Mouse (Mus musculus): ENCODE results near the gene Foxa1. TPM values are rescaled to one million over a fixed set of nuclear protein-coding genes. Genes with fewer than 3 reads are reported as not detected.
A peak's percentile ranks its signal among the peaks of the same experiment; 100 is the strongest.

The Foxa1 gene
- polyA plus RNA-seq, 1 experiment from 2014 or later = 0.61 TPM

DNA sequence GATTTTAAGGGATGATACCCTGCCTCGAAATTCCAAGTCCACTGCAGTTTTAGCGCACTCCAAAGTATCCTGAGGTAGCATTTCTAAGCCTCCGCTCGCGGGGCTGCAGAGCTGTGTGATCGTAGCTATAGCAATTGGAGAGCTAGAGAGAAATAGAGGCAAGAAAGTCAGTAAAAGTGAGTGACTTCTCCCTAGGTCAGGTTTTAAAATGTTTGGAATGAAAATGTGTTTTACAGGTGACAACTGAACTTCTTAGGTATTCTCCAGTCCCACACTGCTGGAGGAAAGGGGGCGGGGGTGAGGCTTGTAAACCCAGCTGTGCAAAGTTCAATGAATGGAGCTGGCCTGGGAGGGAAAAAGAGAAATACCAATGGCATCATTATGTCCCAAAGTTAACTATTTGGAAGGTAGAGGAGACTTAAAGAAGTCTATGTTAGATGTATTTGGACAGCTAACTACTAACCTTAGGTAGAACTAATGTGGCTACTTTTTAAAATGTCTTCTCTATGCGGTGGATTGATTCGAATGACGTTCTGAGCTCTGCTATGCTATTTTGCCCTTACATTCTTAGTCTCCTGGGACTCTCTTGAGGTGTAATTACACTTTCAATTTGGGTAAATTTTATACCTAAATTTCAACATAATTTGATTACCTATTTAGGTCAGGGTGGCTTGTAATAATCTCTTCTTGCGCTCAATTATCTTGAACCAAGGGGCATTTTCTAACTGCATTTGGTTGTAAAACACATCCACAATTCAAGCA lies 9.6 kb downstream of the Foxa1 start:
- WGBS = 2% methylated on average over 11 of the region's 11 CpGs
- H3K27ac ChIP-seq = no peak overlapping the region
- no peaks in the 10 kb centered on the region for H3K36me3 ChIP-seq (replicated peaks)
- peaks cover 100% of the 10 kb centered on the region for H3K27me3 ChIP-seq (ENCODE audit: poor library complexity, severe bottlenecking)
- no peaks in the 10 kb centered on the region for H3K9me3 ChIP-seq
- H3K4me1 ChIP-seq = peaks cover 60% of the 10 kb centered on the region
- DNase-seq (ENCODE audit: extremely low spot score, low spot score) = peak; percentile 38
- no peak overlapping the region for H3K4me3 ChIP-seq

DNA sequence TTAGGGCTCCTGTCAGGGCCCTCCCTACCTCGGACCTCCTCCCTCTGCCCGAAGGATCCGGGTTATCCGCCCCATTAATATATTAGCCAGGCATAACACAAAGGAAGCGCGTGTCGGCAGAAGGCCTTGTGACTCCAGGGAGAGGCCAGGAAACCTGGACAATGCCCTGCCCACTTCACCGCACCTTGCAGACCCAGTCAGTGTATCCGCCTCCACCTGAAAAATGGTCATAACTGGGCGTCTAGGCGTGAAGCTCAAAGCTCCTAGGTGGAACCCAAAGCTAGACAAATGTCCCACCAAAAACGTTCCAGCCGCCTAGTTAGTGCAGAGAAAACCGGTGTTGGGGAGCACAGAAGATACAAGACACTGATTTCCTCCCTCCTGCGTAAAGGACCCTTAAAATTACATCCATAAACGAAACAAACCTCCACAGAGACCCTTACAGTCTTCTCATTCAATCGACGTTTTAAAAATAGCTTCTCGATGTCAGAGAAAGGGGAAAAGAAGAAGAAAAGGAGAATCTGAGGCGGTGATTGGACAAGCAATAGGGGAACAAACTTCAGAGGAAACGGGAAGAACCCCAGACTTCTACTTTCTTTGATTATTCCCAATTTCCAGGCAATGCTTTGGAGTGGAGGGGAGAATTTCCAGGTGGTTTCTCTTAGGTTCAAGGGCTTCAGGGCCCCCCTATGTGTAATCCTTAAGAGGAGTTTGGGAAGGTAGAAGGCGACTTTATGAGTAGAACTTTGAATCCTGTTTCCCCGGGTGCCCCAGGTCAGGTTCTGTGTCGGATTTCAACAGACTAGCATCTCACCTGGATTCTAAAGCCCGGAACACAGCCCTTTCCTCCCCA lies 10.4 kb downstream of the Foxa1 start:
- WGBS = under 1% methylated on average over 25 of the region's 25 CpGs
- Histone ChIP-seq H3K4me1 (peaks cover 56% of the 10 kb centered on the region), H3K36me3 (replicated peaks) (no peaks in the 10 kb centered on the region), H3K4me3 (no peak overlapping the region), H3K27me3 (ENCODE audit: poor library complexity, severe bottlenecking) (peaks cover 100% of the 10 kb centered on the region), H3K27ac (peak overlapping the region; percentile 33; the same call in 1 of the 2 replicates), H3K9me3 (no peaks in the 10 kb centered on the region)
- peak; percentile 44 for DNase-seq (ENCODE audit: extremely low spot score, low spot score)

DNA sequence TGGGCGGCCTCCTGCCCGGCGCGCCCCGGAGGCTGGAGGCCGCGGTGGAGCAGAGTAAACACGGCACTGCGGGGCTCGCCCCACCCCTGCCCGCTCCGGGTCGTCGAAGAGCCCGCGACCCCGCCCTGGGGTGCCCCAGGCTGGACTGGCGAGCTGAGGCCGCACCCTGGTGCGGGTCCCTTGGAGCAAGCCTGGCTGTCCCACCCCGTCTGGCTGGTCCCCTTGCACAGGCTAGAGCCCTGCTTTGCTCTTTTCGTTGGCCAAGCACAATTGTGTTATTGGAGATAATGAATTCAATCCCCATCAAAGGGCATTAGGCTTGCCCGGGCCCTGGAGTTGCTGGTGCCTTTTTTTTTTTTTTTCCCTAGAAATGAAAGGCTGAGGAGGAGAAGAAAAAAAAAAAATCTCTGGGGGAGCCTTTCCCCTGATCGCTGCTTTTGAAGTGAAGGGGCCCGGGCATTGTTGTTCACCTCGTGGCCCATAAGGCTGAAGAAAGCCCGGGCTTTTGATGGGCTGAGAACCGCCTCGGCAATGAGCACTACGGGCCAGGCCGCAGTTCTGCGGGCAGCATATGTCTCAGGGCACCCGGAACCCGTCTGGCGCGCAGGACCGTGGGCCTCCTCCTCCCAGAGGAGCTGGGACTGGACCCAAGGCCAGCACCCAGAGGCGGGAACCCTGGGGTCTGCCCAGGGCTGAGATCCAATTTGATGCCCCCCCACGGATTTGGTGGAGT lies 11.7 kb downstream of the Foxa1 start:
- Histone ChIP-seq H3K4me3 (peak overlapping the region; percentile 42), H3K27me3 (ENCODE audit: poor library complexity, severe bottlenecking) (peaks cover 100% of the 10 kb centered on the region), H3K9me3 (no peaks in the 10 kb centered on the region), H3K4me1 (peaks cover 66% of the 10 kb centered on the region), H3K27ac (peak overlapping the region; percentile 75), H3K36me3 (replicated peaks) (no peaks in the 10 kb centered on the region)
- WGBS = under 1% methylated on average over 38 of the region's 39 CpGs
- peak; percentile 70 for DNase-seq (ENCODE audit: extremely low spot score, low spot score)

DNA sequence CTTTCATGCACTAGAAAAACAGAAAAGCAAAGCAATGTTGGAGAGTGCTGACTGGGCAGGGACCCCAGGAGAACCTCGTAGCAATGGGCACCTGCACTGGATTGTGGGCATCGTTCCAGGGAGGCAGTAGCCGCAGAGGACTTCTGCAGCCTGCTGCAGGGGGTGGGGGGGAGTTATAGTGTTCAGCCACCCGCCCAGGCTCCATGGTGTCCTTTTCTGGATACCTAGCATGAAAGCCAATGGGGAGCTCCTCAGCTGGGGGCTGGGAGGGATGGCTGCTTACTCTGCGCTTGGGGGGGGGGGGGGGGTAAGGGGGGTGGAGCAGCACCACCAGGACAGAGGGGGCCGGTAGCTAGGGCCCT lies 12.2 kb downstream of the Foxa1 start:
- Histone ChIP-seq H3K4me3 (peak overlapping the region; percentile 42), H3K9me3 (no peaks in the 10 kb centered on the region), H3K27ac (peak overlapping the region; percentile 67), H3K27me3 (ENCODE audit: poor library complexity, severe bottlenecking) (peaks cover 100% of the 10 kb centered on the region), H3K36me3 (replicated peaks) (no peaks in the 10 kb centered on the region), H3K4me1 (peaks cover 65% of the 10 kb centered on the region)
- DNase-seq (ENCODE audit: extremely low spot score, low spot score) = no peak
- 0% methylated on average over 5 of the region's 6 CpGs for WGBS

DNA sequence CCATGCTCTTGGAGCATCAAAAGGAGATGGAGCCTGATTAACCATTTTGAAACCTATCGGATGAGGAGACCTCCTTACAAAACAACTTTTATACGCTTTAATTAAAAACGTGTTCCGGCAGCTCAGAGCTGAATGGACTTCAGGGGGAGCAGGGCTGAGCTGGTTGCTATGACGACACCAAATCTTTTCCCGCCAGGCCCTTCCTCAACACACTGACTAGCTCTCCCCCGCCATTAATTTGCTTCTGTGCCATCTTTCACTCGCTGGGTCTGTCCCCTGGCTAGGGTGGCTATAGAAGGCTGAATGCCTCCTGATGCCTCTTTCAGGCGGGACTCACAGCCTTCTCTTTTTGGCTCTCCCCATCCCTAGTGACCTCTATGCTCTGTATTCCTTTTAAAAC lies 16.2 kb downstream of the Foxa1 start:
- Histone ChIP-seq H3K36me3 (replicated peaks) (no peaks in the 10 kb centered on the region), H3K27me3 (ENCODE audit: poor library complexity, severe bottlenecking) (peaks cover 94% of the 10 kb centered on the region), H3K9me3 (no peaks in the 10 kb centered on the region), H3K4me3 (no peak overlapping the region; the same call in 1 of the 2 replicates), H3K4me1 (peaks cover 27% of the 10 kb centered on the region), H3K27ac (peak overlapping the region; percentile 58; the same call in 1 of the 2 replicates)
- 4% methylated on average over 9 of the region's 9 CpGs for WGBS
- DNase-seq (ENCODE audit: extremely low spot score, low spot score) = peak; percentile 50

DNA sequence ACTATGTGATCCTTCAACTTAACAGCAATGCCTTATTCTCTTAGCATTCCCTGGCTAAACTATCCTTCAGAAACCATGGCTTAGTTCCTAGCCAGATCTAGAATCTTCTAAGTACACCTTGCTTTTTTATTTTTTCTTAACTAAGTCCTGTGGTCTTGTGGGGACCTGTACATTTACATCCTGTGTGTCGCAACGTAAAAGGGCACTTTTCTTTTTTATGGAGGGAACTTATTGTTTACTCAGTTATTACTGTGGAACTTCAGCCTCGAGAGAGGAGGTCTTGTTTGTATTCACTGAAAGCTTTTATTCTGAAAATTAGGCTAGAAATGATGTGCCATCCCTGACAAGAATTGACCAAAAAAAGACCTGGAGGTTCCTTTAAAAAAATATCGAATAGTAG lies 18.4 kb downstream of the Foxa1 start:
- Histone ChIP-seq H3K36me3 (replicated peaks) (no peaks in the 10 kb centered on the region), H3K4me1 (peaks cover 14% of the 10 kb centered on the region), H3K27ac (no peak overlapping the region), H3K9me3 (no peaks in the 10 kb centered on the region), H3K27me3 (ENCODE audit: poor library complexity, severe bottlenecking) (peaks cover 79% of the 10 kb centered on the region), H3K4me3 (no peak overlapping the region)
- WGBS = 85% methylated on average over 4 of the region's 4 CpGs
- no peak for DNase-seq (ENCODE audit: extremely low spot score, low spot score)

DNA sequence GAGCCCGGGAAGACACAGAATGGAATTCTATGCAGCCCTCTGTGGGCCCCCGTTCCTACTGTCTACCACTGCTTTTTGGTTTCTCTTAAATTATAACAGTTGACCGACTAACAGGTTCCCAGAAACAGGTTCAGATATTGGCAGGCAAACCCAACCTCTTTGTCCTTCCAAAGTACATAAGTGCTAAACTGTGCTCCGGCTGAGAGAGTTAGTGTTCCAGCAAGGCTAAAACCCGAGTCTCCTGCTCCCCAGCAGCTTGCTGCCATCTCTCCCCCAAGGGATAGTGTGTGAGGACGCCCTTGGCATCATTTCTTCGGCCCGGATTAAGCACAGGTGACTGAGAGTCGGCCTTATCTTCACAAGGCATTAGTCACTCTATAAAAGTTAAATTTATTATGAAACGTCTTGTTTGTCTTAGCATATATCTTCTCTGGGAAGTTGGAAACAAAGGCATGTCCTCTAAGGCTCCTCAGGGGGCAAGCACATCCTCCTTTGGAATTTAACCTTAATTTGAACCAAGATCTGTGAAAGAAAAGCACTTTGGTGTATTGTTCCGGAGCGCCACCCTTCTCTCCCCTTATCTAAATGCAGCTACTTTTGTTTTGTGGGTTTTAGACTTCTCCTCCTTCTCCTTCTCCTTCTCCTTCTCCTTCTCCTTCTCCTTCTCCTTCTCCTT lies 30.9 kb downstream of the Foxa1 start:
- H3K36me3 ChIP-seq (replicated peaks) = no peaks in the 10 kb centered on the region
- WGBS = 45% methylated on average over 12 of the region's 12 CpGs

DNA sequence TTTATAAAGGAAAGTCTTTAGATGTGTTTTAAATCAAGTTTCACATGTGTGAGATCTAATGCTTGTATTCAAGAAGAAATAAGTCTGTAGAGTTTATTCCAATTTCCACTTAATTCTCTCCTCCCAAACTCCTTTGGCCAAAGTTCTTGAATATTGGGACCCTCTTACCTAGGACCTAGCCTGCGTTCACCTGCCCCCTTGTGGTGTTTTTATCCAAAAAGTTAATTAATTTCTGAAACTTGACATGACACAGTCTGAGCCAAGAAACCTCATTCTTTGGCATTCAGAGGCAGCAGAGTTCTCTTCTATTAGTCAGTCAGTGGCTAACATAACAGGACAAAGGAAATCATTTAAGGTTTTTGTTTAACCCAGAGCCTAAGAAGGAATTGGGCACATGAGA lies 32.2 kb downstream of the Foxa1 start:
- 55% methylated on average over 1 of the region's 1 CpGs for WGBS
- Histone ChIP-seq H3K4me3 (no peak overlapping the region), H3K27me3 (ENCODE audit: poor library complexity, severe bottlenecking) (peaks cover 4% of the 10 kb centered on the region), H3K36me3 (replicated peaks) (no peaks in the 10 kb centered on the region), H3K4me1 (no peaks in the 10 kb centered on the region), H3K9me3 (no peaks in the 10 kb centered on the region), H3K27ac (no peak overlapping the region)
- no peak for DNase-seq (ENCODE audit: extremely low spot score, low spot score)

More for the DNA sequence above, 30.9 kb downstream of the Foxa1 start:
- Histone ChIP-seq H3K27me3 (ENCODE audit: poor library complexity, severe bottlenecking) (peaks cover 4% of the 10 kb centered on the region), H3K4me1 (no peaks in the 10 kb centered on the region), H3K9me3 (no peaks in the 10 kb centered on the region), H3K4me3 (no peak overlapping the region), H3K27ac (no peak overlapping the region)
- DNase-seq (ENCODE audit: extremely low spot score, low spot score) = no peak

DNA sequence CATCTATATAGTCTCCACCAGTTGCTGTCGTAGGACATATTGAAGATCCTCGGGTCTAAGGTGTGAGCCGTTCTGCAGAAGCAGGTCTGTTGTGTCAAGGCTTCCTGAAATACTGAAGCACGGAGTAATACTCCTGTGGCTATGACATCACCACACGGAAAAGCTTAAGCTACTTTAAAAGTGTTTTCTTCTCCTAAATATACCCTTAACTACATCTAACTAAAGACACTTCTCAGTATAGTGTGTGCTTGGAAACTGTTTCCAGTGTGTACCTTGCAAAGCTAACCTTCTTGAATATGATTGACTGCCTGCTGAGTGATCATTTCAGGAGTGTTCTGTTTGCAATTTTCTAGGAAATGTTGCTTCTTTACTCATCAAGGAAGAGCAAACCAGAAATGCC lies 35.2 kb downstream of the Foxa1 start:
- H3K4me3 ChIP-seq = no peak overlapping the region

DNA sequence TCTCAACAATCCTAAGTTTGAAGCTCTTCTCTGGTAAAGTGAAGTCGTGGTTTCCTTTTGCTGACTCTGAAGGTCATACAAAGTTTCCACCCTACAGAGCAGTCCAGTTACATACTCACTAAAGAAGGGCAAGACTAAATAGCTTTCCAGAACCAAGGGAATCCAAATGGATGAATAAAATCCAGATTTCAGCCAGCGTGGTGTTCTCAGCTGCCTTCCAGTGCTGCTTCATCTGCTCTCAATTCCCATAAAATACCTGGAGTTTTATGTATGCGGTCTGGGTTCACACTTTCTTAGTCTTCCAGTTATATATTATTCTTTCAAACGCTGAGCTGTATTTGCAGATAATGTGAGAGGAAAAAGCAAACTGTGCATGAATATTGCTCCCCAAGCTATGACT lies 35.6 kb downstream of the Foxa1 start:
- Histone ChIP-seq H3K9me3 (no peaks in the 10 kb centered on the region), H3K4me3 (no peak overlapping the region), H3K27ac (no peak overlapping the region), H3K27me3 (ENCODE audit: poor library complexity, severe bottlenecking) (peaks cover 4% of the 10 kb centered on the region; the same call in 1 of the 2 replicates), H3K36me3 (replicated peaks) (no peaks in the 10 kb centered on the region), H3K4me1 (peaks cover 12% of the 10 kb centered on the region; the same call in 1 of the 2 replicates)
- DNase-seq (ENCODE audit: extremely low spot score, low spot score) = no peak
- 91% methylated on average over 4 of the region's 4 CpGs for WGBS

More for the DNA sequence above, 35.2 kb downstream of the Foxa1 start:
- Histone ChIP-seq H3K4me1 (peaks cover 12% of the 10 kb centered on the region; the same call in 1 of the 2 replicates), H3K9me3 (no peaks in the 10 kb centered on the region), H3K27me3 (ENCODE audit: poor library complexity, severe bottlenecking) (peaks cover 4% of the 10 kb centered on the region; the same call in 1 of the 2 replicates), H3K36me3 (replicated peaks) (no peaks in the 10 kb centered on the region), H3K27ac (no peak overlapping the region)
- 87% methylated on average over 5 of the region's 5 CpGs for WGBS
- no peak for DNase-seq (ENCODE audit: extremely low spot score, low spot score)

DNA sequence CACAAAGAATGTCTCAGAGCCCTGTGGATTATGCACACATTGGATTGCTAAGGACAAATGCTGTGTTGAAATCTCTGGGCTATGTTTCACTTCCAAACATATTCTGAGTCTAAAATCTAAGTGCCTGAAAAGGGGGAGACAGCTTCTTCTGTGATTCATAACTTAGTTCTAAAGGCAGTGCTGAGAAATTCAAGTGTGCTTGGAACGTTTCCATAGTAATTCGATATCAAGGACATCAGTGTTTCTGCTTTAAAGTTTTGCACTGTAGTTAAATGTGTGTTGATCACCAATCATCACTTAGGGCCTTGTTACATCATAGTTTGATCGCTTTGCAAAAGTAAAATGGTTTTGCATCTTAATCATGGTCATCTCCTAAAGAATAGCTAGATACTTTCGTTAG lies 37.0 kb downstream of the Foxa1 start:
- Histone ChIP-seq H3K27me3 (ENCODE audit: poor library complexity, severe bottlenecking) (no peaks in the 10 kb centered on the region), H3K9me3 (no peaks in the 10 kb centered on the region), H3K27ac (no peak overlapping the region), H3K4me3 (no peak overlapping the region), H3K4me1 (peaks cover 12% of the 10 kb centered on the region; the same call in 1 of the 2 replicates), H3K36me3 (replicated peaks) (no peaks in the 10 kb centered on the region)
- no peak for DNase-seq (ENCODE audit: extremely low spot score, low spot score)
- WGBS = 83% methylated on average over 4 of the region's 4 CpGs

DNA sequence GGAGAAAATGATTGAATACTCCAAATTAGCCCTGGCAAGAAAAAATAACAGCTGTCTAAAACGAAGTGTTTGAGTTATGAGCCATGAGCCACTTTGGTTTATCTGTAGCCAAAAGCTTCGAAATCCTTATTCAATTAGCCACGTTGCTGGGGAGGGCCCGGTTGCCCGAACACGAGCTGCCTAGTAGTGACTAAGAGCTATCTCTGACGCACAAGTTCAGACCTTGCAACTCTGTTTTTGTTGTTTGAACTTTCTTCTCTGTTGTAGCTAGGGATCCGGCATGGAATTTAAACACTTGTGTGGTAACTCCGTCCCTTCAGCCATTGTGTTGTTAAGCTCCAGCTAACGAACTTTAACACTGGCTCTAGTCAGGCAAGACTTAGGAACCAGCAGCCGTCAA lies 37.8 kb downstream of the Foxa1 start:
- DNase-seq (ENCODE audit: extremely low spot score, low spot score) = no peak
- 44% methylated on average over 11 of the region's 11 CpGs for WGBS

More for the DNA sequence above, 37.8 kb downstream of the Foxa1 start:
- Histone ChIP-seq H3K27ac (no peak overlapping the region), H3K4me1 (peaks cover 12% of the 10 kb centered on the region; the same call in 1 of the 2 replicates), H3K4me3 (no peak overlapping the region), H3K27me3 (ENCODE audit: poor library complexity, severe bottlenecking) (no peaks in the 10 kb centered on the region), H3K36me3 (replicated peaks) (no peaks in the 10 kb centered on the region), H3K9me3 (no peaks in the 10 kb centered on the region)

Data from forebrain, embryonic 10.5 days (tissue).